ENCODE assay signal across 11 mouse cellular contexts in genomic region chr14:64574277-64574676, GRCm38 (mm10).
DNase-seq lines count a peak whose midpoint lies in the region; ATAC-seq and TF ChIP-seq lines count a peak whose summit lies in the region.
"Had no signal": no experiment of that assay in that cellular context is flagged by ENCODE, and none has a peak within 500 bp of the region (broad histone marks: within the 10 kb centered on the region; RNA-seq: fewer than 3 reads in every experiment).

No protein-coding gene starts in this region.

- peak overlapping the region; percentile 51 for H3K27ac ChIP-seq in neural tube, embryonic 11.5 days (ENCODE audit: low read depth, low read length)
- peak overlapping the region; percentile 91 for H3K27ac ChIP-seq in hindbrain, embryonic 15.5 days (replicated peaks)
- H3K27ac ChIP-seq in olfactory bulb, adult 2 months (ENCODE audit: insufficient read depth, low read depth, low read length): peak overlapping the region; percentile 98

- no peaks in the 10 kb centered on the region for H3K27me3 ChIP-seq in neural tube, embryonic 11.5 days (ENCODE audit: control insufficient read depth, insufficient read depth, low read length)
- H3K27me3 ChIP-seq in hindbrain, embryonic 15.5 days: no peaks in the 10 kb centered on the region

- peak overlapping the region; percentile 27 for H3K4me2 ChIP-seq in neural tube, embryonic 11.5 days (ENCODE audit: low read depth)
- peak overlapping the region; percentile 50 for H3K4me2 ChIP-seq in hindbrain, embryonic 15.5 days

- no peaks in the 10 kb centered on the region for H3K9me3 ChIP-seq in neural tube, embryonic 11.5 days (ENCODE audit: control insufficient read depth, low read length)
- no peaks in the 10 kb centered on the region for H3K9me3 ChIP-seq in hindbrain, embryonic 15.5 days

- no peaks in the 10 kb centered on the region for H3K4me1 ChIP-seq in neural tube, embryonic 11.5 days (ENCODE audit: control insufficient read depth, insufficient read depth, low read length)
- H3K4me1 ChIP-seq in hindbrain, embryonic 15.5 days (replicated peaks): peaks cover 27% of the 10 kb centered on the region
- no peaks in the 10 kb centered on the region; the same call in 1 of the 2 replicates for H3K4me1 ChIP-seq in olfactory bulb, adult 2 months (ENCODE audit: control insufficient read depth, insufficient read depth, low read length)

- DNase-seq in cerebellum, adult 18-20 months: peak; percentile 26 to 39
- peak; percentile 32 for DNase-seq in neural tube, embryonic 11.5 days (ENCODE audit: low spot score)
- no peak for DNase-seq in neural tube, embryonic 10.5 days (ENCODE audit: extremely low spot score, low spot score)
- no peak for DNase-seq in embryo, embryonic 9.5 days (ENCODE audit: extremely low spot score)
- DNase-seq in spleen, postnatal 4 days (ENCODE audit: low spot score in 2 of 2): no peak
- DNase-seq: adrenal gland, adult 8-10 months; lung, postnatal 36 days had no signal

- no peak for TF ChIP-seq CTCF in olfactory bulb, adult 2 months (IDR thresholded peaks at IDR 0.05; ENCODE audit: insufficient read depth, low read depth, low read length)

- H3K9ac ChIP-seq in neural tube, embryonic 11.5 days (ENCODE audit: low read length): peak overlapping the region; percentile 23
- peak overlapping the region; percentile 47 for H3K9ac ChIP-seq in hindbrain, embryonic 15.5 days

- TF ChIP-seq POLR2A in olfactory bulb, adult 2 months (IDR thresholded peaks at IDR 0.05; ENCODE audit: insufficient read depth, low read depth, low read length): no peak

- 65% methylated on average over 7 of the region's 7 CpGs for WGBS in neural tube, embryonic 11.5 days
- 23% methylated on average over 7 of the region's 7 CpGs for WGBS in hindbrain, embryonic 15.5 days
- WGBS in olfactory bulb, adult 2 months: 14% methylated on average over 7 of the region's 7 CpGs

- 0 out of 2 replicates have a peak overlapping the region, but pooled peaks have one; percentile 10 for H3K4me3 ChIP-seq in neural tube, embryonic 11.5 days (ENCODE audit: low read depth, low read length)
- peak overlapping the region; percentile 38 for H3K4me3 ChIP-seq in hindbrain, embryonic 15.5 days
- H3K4me3 ChIP-seq in olfactory bulb, adult 2 months (ENCODE audit: insufficient read depth, low read depth, low read length): peak overlapping the region; percentile 43

- no peaks in the 10 kb centered on the region for H3K36me3 ChIP-seq in neural tube, embryonic 11.5 days (ENCODE audit: control insufficient read depth, insufficient read depth, low read length)
- no peaks in the 10 kb centered on the region for H3K36me3 ChIP-seq in hindbrain, embryonic 15.5 days

- no peak for ATAC-seq in cerebellum, adult (ENCODE audit: insufficient number of reproducible peaks, low FRiP score, low TSS enrichment)
- no peak for ATAC-seq in neural tube, embryonic 11.5 days (ENCODE audit: insufficient read depth, low FRiP score, low TSS enrichment)
- peak; percentile 75; the same call in 1 of the 2 replicates for ATAC-seq in hindbrain, embryonic 15.5 days (ENCODE audit: low FRiP score, low read depth)
- ATAC-seq: inflammation-experienced regulatory T-cells, adult 6 months had no signal

Comparison
In these comparisons a context has a peak if more than half of its experiments do, and no peak if none do; other contexts are left out.
1. DNase-seq: peak in cerebellum, adult 18-20 months (2 of 2) and neural tube, embryonic 11.5 days (single experiment); none in neural tube, embryonic 10.5 days (single experiment), embryo, embryonic 9.5 days (single experiment) and spleen, postnatal 4 days (0 of 2).
2. Peak in every context shown above with its lines, with median percentiles within 50 percentile points of each other: H3K27ac ChIP-seq and H3K4me3 ChIP-seq.